Mouse (Mus musculus): ENCODE results near the gene Xylt1. TPM values are rescaled to one million over a fixed set of nuclear protein-coding genes. Genes with fewer than 3 reads are reported as not detected.

The Xylt1 gene
- polyA plus RNA-seq, 1 experiment from 2014 or later = 0.48 TPM

GRCm38 (mm10) chr7:117585164-117585563 lies 204.4 kb downstream of the Xylt1 start:
- Histone ChIP-seq H3K4me3 (ENCODE audit: low read length) (no peak overlapping the region), H3K36me3 (ENCODE audit: control insufficient read depth, insufficient read depth, low read length) (no peaks in the 10 kb centered on the region), H3K27ac (ENCODE audit: low read length) (no peak overlapping the region), H3K9me3 (ENCODE audit: control insufficient read depth, low read length) (no peaks in the 10 kb centered on the region), H3K27me3 (replicated peaks; ENCODE audit: control insufficient read depth, insufficient read depth, low read length) (no peaks in the 10 kb centered on the region), H3K4me2 (ENCODE audit: low read depth, low read length) (no peak overlapping the region), H3K4me1 (ENCODE audit: control insufficient read depth, insufficient read depth, low read length) (no peaks in the 10 kb centered on the region), H3K9ac (ENCODE audit: low read depth, low read length) (no peak overlapping the region)
- no peak for ATAC-seq
- 56% methylated on average over 5 of the region's 5 CpGs for WGBS

GRCm38 (mm10) chr7:117586811-117587210 lies 206.0 kb downstream of the Xylt1 start:
- H3K36me3 ChIP-seq (ENCODE audit: control insufficient read depth, insufficient read depth, low read length) = no peaks in the 10 kb centered on the region
- no peaks in the 10 kb centered on the region for H3K27me3 ChIP-seq (replicated peaks; ENCODE audit: control insufficient read depth, insufficient read depth, low read length)
- no peak for ATAC-seq
- H3K4me1 ChIP-seq (ENCODE audit: control insufficient read depth, insufficient read depth, low read length) = no peaks in the 10 kb centered on the region
- no peak overlapping the region for H3K4me2 ChIP-seq (ENCODE audit: low read depth, low read length)
- H3K9me3 ChIP-seq (ENCODE audit: control insufficient read depth, low read length) = no peaks in the 10 kb centered on the region
- H3K9ac ChIP-seq (ENCODE audit: low read depth, low read length) = no peak overlapping the region
- H3K27ac ChIP-seq (ENCODE audit: low read length) = no peak overlapping the region
- no peak overlapping the region for H3K4me3 ChIP-seq (ENCODE audit: low read length)

GRCm38 (mm10) chr7:117587234-117587929 lies 206.6 kb downstream of the Xylt1 start:
- no peaks in the 10 kb centered on the region for H3K27me3 ChIP-seq (replicated peaks; ENCODE audit: control insufficient read depth, insufficient read depth, low read length)
- no peaks in the 10 kb centered on the region for H3K36me3 ChIP-seq (ENCODE audit: control insufficient read depth, insufficient read depth, low read length)
- H3K4me2 ChIP-seq (ENCODE audit: low read depth, low read length) = no peak overlapping the region
- H3K9me3 ChIP-seq (ENCODE audit: control insufficient read depth, low read length) = no peaks in the 10 kb centered on the region
- no peak overlapping the region for H3K9ac ChIP-seq (ENCODE audit: low read depth, low read length)
- no peak overlapping the region for H3K4me3 ChIP-seq (ENCODE audit: low read length)
- no peaks in the 10 kb centered on the region for H3K4me1 ChIP-seq (ENCODE audit: control insufficient read depth, insufficient read depth, low read length)
- no peak for ATAC-seq
- WGBS = 82% methylated on average over 6 of the region's 6 CpGs
- H3K27ac ChIP-seq (ENCODE audit: low read length) = no peak overlapping the region

GRCm38 (mm10) chr7:117588426-117588825 lies 207.6 kb downstream of the Xylt1 start:
- H3K4me1 ChIP-seq (ENCODE audit: control insufficient read depth, insufficient read depth, low read length) = no peaks in the 10 kb centered on the region
- no peaks in the 10 kb centered on the region for H3K27me3 ChIP-seq (replicated peaks; ENCODE audit: control insufficient read depth, insufficient read depth, low read length)
- no peak overlapping the region for H3K4me3 ChIP-seq (ENCODE audit: low read length)
- no peaks in the 10 kb centered on the region for H3K9me3 ChIP-seq (ENCODE audit: control insufficient read depth, low read length)
- no peak overlapping the region for H3K4me2 ChIP-seq (ENCODE audit: low read depth, low read length)
- no peak overlapping the region for H3K9ac ChIP-seq (ENCODE audit: low read depth, low read length)
- WGBS = 45% methylated on average over 1 of the region's 1 CpGs
- no peak for ATAC-seq
- H3K27ac ChIP-seq (ENCODE audit: low read length) = no peak overlapping the region
- no peaks in the 10 kb centered on the region for H3K36me3 ChIP-seq (ENCODE audit: control insufficient read depth, insufficient read depth, low read length)

- Histone ChIP-seq H3K4me1 (ENCODE audit: control insufficient read depth, insufficient read depth, low read length) (no peaks in the 10 kb centered on the region), H3K9ac (ENCODE audit: low read depth, low read length) (no peak overlapping the region), H3K4me2 (ENCODE audit: low read depth, low read length) (no peak overlapping the region), H3K36me3 (ENCODE audit: control insufficient read depth, insufficient read depth, low read length) (no peaks in the 10 kb centered on the region), H3K27me3 (replicated peaks; ENCODE audit: control insufficient read depth, insufficient read depth, low read length) (no peaks in the 10 kb centered on the region), H3K4me3 (ENCODE audit: low read length) (no peak overlapping the region), H3K9me3 (ENCODE audit: control insufficient read depth, low read length) (no peaks in the 10 kb centered on the region), H3K27ac (ENCODE audit: low read length) (no peak overlapping the region)
- WGBS = 74% methylated on average over 2 of the region's 2 CpGs
- ATAC-seq = no peak
Observed at GRCm38 (mm10) chr7:117589359-117589758, 208.6 kb downstream of the Xylt1 start.

GRCm38 (mm10) chr7:117589820-117590219 lies 209.0 kb downstream of the Xylt1 start:
- 59% methylated on average over 4 of the region's 4 CpGs for WGBS
- H3K27me3 ChIP-seq (replicated peaks; ENCODE audit: control insufficient read depth, insufficient read depth, low read length) = no peaks in the 10 kb centered on the region

GRCm38 (mm10) chr7:117594191-117594590 lies 213.4 kb downstream of the Xylt1 start:
- H3K4me1 ChIP-seq (ENCODE audit: control insufficient read depth, insufficient read depth, low read length) = no peaks in the 10 kb centered on the region
- H3K4me3 ChIP-seq (ENCODE audit: low read length) = no peak overlapping the region
- no peaks in the 10 kb centered on the region for H3K36me3 ChIP-seq (ENCODE audit: control insufficient read depth, insufficient read depth, low read length)
- ATAC-seq = no peak
- H3K9me3 ChIP-seq (ENCODE audit: control insufficient read depth, low read length) = no peaks in the 10 kb centered on the region
- no peak overlapping the region for H3K9ac ChIP-seq (ENCODE audit: low read depth, low read length)
- no peak overlapping the region for H3K27ac ChIP-seq (ENCODE audit: low read length)
- no peaks in the 10 kb centered on the region for H3K27me3 ChIP-seq (replicated peaks; ENCODE audit: control insufficient read depth, insufficient read depth, low read length)
- WGBS = 88% methylated on average over 2 of the region's 2 CpGs
- no peak overlapping the region for H3K4me2 ChIP-seq (ENCODE audit: low read depth, low read length)

More at GRCm38 (mm10) chr7:117589820-117590219, 209.0 kb downstream of the Xylt1 start:
- no peak for ATAC-seq
- Histone ChIP-seq H3K9ac (ENCODE audit: low read depth, low read length) (no peak overlapping the region), H3K4me3 (ENCODE audit: low read length) (no peak overlapping the region), H3K4me1 (ENCODE audit: control insufficient read depth, insufficient read depth, low read length) (no peaks in the 10 kb centered on the region), H3K36me3 (ENCODE audit: control insufficient read depth, insufficient read depth, low read length) (no peaks in the 10 kb centered on the region), H3K27ac (ENCODE audit: low read length) (no peak overlapping the region), H3K9me3 (ENCODE audit: control insufficient read depth, low read length) (no peaks in the 10 kb centered on the region), H3K4me2 (ENCODE audit: low read depth, low read length) (no peak overlapping the region)

GRCm38 (mm10) chr7:117595029-117595695 lies 214.4 kb downstream of the Xylt1 start:
- no peaks in the 10 kb centered on the region for H3K9me3 ChIP-seq (ENCODE audit: control insufficient read depth, low read length)
- no peaks in the 10 kb centered on the region for H3K27me3 ChIP-seq (replicated peaks; ENCODE audit: control insufficient read depth, insufficient read depth, low read length)
- 45% methylated on average over 12 of the region's 12 CpGs for WGBS
- ATAC-seq = no peak
- no peak overlapping the region for H3K4me2 ChIP-seq (ENCODE audit: low read depth, low read length)
- no peaks in the 10 kb centered on the region for H3K4me1 ChIP-seq (ENCODE audit: control insufficient read depth, insufficient read depth, low read length)
- no peak overlapping the region for H3K4me3 ChIP-seq (ENCODE audit: low read length)
- no peak overlapping the region for H3K9ac ChIP-seq (ENCODE audit: low read depth, low read length)
- H3K27ac ChIP-seq (ENCODE audit: low read length) = no peak overlapping the region
- no peaks in the 10 kb centered on the region for H3K36me3 ChIP-seq (ENCODE audit: control insufficient read depth, insufficient read depth, low read length)

- Histone ChIP-seq H3K9ac (ENCODE audit: low read depth, low read length) (no peak overlapping the region), H3K4me1 (ENCODE audit: control insufficient read depth, insufficient read depth, low read length) (no peaks in the 10 kb centered on the region), H3K27me3 (replicated peaks; ENCODE audit: control insufficient read depth, insufficient read depth, low read length) (no peaks in the 10 kb centered on the region), H3K9me3 (ENCODE audit: control insufficient read depth, low read length) (no peaks in the 10 kb centered on the region), H3K36me3 (ENCODE audit: control insufficient read depth, insufficient read depth, low read length) (no peaks in the 10 kb centered on the region), H3K4me3 (ENCODE audit: low read length) (no peak overlapping the region), H3K27ac (ENCODE audit: low read length) (no peak overlapping the region), H3K4me2 (ENCODE audit: low read depth, low read length) (no peak overlapping the region)
- no peak for ATAC-seq
- 29% methylated on average over 7 of the region's 7 CpGs for WGBS
Observed at GRCm38 (mm10) chr7:117600443-117600842, 219.7 kb downstream of the Xylt1 start.

Data from intestine, embryonic 16.5 days (tissue).